Mouse (Mus musculus) urinary bladder, adult 18-20 months (tissue): ENCODE data around the gene Cobll1.

Experiments used
- DNase-seq, 2 experiments: peaks; one replicate each; pipeline ENCODE4 v3.0.0; 2022; ENCODE audit warnings: low spot score in 2 of 2, mixed read lengths in 2 of 2

Gene Cobll1

DNA sequence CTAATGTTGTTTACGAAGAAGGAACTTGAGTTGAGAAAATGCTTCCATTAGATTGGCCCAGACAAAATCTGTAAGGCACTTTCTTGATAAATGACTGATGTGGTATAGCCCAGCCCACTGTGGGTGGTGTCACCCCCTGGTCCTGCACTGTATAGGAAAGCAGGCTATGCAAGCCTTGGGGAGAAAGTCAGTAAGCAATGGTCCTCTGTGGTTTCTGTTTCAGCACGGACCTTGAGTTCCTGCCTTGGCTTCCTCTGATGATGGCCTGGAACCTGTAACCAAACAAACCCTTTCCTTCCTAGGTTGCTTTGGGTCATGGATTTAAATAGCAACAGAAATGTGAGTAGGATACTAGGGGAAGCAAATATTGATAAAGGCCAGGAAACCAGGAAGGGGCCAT lies 148.2 kb downstream of the Cobll1 start:
- no peak for DNase-seq

DNA sequence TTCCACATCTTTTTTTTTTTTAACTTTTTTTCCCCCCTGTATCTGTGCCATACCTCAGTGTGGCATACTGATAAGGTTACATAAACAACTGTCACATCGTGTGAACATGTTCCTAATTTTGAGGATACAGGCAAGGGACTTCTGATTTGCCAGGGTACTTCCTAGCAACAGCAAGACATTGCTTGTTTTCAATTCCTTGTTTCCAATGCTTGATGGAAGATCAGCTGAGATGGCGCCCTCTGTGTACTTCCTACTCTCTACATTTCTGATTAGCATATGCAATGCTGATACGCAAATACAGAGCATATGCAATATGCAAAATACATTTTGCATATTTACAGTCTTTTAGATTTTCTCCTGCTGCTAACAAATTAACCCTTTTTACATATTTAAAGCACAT lies 152.0 kb downstream of the Cobll1 start:
- DNase-seq = no peak

DNA sequence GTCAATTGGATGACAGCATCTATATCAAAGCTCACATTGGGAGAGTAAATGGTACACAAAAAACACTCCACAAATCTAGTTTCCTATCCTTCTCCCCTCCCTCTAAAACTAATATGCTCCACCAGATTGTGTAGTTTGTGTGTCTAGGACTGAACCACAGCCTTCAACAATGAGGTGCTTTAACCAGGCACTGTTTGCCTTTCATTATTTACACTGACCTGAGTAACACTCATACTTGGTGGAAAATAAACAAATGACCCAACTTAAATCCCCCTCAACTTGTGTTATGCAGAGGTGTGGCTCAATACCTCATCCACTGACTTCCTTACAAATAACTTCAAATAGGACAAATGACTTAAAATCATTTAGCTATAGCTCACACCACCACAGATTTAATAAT lies 155.8 kb downstream of the Cobll1 start:
- DNase-seq = no peak

DNA sequence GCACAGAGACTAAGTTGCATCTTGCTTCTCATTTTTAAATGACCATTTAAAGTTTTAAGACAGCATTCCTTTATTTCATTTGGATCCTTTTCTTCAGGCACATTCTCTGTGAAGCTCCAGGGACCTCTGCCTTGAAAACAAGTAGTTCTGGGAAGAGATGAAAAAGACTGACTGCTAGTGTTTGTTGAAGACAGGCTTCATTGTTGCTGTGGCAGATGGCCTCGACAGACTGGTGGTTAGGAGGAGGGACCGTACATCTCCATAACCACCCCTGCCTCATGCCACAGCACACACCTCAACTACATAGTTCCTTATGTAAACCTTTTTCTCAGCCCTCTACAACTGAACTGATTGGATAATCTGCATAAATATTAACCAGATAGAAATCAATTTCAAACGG lies 161.7 kb downstream of the Cobll1 start:
- DNase-seq = no peak

DNA sequence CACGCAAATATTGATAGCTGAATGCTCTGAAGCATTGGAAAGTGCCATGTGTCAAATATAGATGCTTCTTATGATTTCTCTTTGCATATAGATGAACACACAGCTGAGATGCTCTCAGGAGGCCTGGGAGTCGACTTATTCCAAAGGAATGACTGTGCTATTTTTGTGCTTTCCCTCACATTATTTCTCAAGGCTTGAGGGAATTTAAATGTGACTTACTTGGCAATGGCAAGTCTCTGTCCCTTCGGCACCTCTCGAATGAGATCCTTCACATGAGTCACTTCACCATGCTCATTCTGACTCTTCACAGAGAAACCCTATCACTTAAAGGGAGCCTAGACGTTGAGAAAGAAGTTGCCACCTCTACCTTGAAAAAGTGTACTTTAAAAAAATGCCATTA lies 163.4 kb downstream of the Cobll1 start:
- no peak for DNase-seq

DNA sequence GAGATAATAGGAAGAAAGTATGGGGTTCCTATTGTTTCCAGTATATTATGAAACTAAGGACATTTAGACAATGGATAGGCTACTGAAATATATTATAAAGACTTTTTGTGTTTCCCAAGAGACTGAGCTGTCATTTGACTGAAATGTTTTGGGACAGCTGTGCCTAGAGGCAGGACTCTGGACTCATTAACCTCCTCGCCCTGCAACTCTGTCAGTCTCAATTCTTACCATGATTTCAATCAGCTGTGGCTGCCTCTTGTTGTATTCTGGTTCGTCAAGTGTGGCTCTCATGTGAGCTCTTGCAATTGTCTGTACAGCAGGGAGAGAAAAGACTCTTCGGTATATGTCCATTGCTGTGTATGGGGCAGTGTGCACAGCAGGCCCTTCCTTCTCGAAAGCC lies 163.8 kb downstream of the Cobll1 start:
- DNase-seq = no peak

DNA sequence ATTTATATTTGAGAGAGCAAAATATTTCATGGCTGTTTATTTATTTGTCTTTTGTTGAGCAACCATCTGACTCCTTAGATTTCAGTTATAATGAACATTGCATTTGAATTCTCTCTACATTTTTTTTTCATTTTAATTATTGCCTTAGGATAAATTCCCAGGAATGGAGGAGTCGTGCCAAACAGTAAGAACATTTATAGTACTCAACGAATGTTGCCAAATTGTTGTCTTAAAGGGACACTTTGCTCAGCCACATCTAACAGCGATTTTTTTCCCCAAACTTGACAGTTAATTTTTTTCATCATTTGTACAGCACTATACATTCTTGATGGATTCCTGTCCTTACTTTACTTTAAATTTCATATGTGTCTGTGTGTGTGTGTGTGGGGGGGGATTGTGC lies 167.0 kb downstream of the Cobll1 start:
- no peak for DNase-seq

DNA sequence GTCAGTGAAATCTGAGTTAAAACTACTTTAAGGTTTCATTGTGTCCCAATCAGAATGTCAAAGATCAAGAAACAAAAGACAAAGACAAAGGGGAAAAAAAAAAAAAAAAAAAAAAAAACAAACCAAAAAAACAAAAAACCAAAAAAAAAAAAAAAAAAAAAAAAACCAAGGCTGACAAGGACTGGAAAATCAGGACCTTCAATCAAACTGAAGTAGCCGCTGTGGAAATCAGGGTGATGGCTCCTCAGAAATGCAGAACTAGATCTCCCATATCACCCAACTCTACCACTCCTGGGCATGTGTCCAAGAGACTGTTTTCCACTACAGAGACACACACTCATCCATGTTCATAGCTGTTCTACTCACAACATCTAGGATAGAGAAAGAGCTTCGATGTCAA lies 185.4 kb downstream of the Cobll1 start:
- no peak for DNase-seq

DNA sequence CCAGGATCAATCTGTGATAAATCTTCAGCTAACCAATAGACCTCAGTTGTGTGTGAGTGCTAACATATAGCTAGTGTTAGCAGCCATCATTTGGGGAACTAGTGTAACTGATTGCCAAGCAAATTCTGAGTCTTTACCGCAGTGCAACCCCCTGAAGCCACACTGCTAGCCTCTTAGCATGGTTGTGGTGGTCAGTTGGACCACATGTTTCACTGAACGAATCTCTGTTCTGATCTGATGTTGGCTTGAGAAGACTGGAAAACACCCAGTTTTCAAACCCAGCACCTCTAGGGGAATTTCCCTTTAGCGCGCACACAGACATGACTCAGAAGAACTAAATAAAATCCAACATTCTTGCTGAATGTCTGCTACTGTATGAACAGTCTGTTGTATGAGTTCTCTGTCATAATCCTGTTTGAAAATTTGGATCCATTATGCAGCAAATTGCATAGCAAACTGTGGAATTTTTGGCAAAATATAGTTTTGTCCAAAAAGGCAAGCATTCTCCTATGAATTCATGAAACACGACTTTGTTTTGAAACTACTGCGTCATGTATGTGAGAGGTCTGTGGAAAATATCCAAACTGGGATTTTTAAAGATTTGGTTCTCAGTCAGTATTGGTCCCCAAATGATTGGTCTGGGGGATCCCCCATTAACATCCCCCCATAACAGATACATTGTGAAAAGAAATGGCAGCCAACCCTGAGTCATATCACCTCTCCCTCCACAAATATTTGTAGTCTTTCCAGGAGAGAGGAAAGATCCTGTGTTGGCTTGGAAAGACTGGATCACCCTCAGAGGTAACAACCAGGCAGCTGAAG lies 186.8 kb downstream of the Cobll1 start:
- no peak for DNase-seq

DNA sequence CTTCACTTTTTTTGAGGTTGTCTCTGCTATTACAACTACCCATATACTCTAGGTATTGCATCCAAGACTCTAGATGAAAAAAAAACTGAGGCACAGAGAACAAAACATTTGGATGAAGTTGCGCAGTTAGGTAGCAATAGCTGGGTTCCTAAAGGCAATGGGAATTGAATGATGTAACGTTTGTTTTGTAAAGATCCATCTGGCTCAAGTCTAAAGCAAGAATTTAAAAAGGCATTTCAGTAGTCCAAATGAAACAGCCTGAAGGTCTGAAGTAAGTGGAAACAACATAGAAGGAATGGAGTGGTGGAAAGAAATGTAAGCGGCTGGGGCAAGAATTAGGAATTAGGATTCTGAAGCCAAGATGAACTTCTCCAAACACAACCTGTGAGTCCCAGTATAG lies 188.4 kb downstream of the Cobll1 start:
- no peak for DNase-seq

DNA sequence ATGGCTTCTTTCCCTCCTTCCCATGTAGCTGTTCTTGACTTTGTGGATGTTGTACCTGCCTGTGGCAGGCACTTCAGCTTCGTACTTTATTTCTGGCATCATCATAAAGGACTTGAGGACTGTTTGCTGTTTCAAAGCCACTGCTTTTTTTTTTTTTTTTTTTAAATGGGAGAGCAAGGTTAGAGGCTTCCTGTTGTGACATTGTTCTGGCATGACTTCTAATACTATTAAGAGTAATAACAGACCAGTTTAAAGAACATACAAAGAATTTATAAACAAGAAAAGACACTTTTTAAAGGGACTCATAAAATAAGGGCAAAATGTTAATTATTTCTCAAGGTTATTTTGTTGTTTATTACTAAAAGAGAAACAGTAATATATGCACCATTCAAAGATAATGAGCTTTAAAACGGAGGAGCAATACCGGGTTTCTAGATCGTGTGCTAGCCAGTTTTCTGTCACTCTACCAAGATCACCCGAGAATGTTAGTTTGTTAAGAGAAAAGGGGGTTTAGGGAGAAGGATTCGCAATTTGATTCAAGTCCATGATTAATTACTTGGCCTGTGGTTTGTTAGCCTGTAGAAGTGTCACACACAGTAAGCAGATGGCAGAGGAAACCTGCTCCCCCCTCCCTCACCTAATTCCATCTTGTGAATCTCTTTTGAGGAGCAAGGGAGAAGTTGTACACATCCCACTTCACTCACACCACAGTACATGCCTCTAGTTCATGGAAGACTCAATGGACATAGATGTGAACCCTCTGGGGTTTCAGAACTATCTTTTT lies 190.8 kb downstream of the Cobll1 start:
- DNase-seq = no peak
